8 mouse cellular contexts compared by ENCODE assay signal in genomic region chr12:112843803-112844202, GRCm38 (mm10). TPM values are rescaled to one million over a fixed set of nuclear protein-coding genes. Genes with fewer than 3 reads are reported as not detected.
A peak's percentile ranks its signal among the peaks of the same experiment; 100 is the strongest.
DNase-seq lines count a peak whose midpoint lies in the region; ATAC-seq and TF ChIP-seq lines count a peak whose summit lies in the region.

No protein-coding gene starts in this region.

- no peaks in the 10 kb centered on the region for H3K36me3 ChIP-seq in hindbrain, embryonic 12.5 days

- ATAC-seq in Patski: no peak
- peak; percentile 85 for ATAC-seq in frontal cortex, adult (ENCODE audit: low TSS enrichment)
- peak; percentile 63; the same call in 1 of the 2 replicates for ATAC-seq in hindbrain, embryonic 12.5 days (ENCODE audit: low FRiP score)

- H3K4me3 ChIP-seq in cerebellum, adult 2 months (replicated peaks; ENCODE audit: insufficient read depth, low read depth, low read length): no peak overlapping the region
- H3K4me3 ChIP-seq in hindbrain, embryonic 12.5 days: no peak overlapping the region

- in situ Hi-C loops in Patski (cut with MboI; ENCODE audit: low pct_unique_long_range_greater_than_20kb): loop anchor here (5.0 kb wide), 2 partner anchors 47 to 97 kb away; no protein-coding TSS in a partner anchor

- no peak for DNase-seq in Patski (ENCODE audit: low read depth, low spot score)
- peak; percentile 77 to 85 for DNase-seq in cerebellum, adult 2 months
- peak; percentile 74 to 86 for DNase-seq in layer of hippocampus, postnatal 14 days (ENCODE audit: low spot score in 2 of 2)
- peak; percentile 94 for DNase-seq in lung, postnatal 36 days
- DNase-seq in right cerebral cortex, postnatal 25 days: peak; percentile 68
- DNase-seq in urinary bladder, postnatal 36 days (ENCODE audit: low spot score in 2 of 2): peak; percentile 82 to 89

- POLR2A ChIA-PET in Patski (lab: Charles Lee): no interaction called here

- no peaks in the 10 kb centered on the region for H3K27me3 ChIP-seq in Patski
- H3K27me3 ChIP-seq in cerebellum, adult 2 months (ENCODE audit: control insufficient read depth, insufficient read depth, low read length): no peaks in the 10 kb centered on the region
- no peaks in the 10 kb centered on the region for H3K27me3 ChIP-seq in hindbrain, embryonic 12.5 days

- CTCF ChIA-PET in Patski (lab: Charles Lee): interaction anchor here (0.7 to 2.5 kb wide), 14 partner anchors 9 to 107 kb away, joined by 3 to 18 read pairs (median 5); partner anchors contain the start of gene Cdca4

- H3K4me2 ChIP-seq in hindbrain, embryonic 12.5 days (replicated peaks): no peak overlapping the region

- peak; percentile 96 for TF ChIP-seq CTCF in Patski (IDR thresholded peaks at IDR 0.05)
- TF ChIP-seq CTCF in cerebellum, adult 2 months (IDR thresholded peaks at IDR 0.05; ENCODE audit: borderline replicate concordance, insufficient read depth, low read depth, low read length): peak; percentile 99

- H3K4me1 ChIP-seq in cerebellum, adult 2 months (ENCODE audit: control insufficient read depth, insufficient read depth, low read length): no peaks in the 10 kb centered on the region
- H3K4me1 ChIP-seq in hindbrain, embryonic 12.5 days: no peaks in the 10 kb centered on the region

- no peak overlapping the region for H3K9ac ChIP-seq in hindbrain, embryonic 12.5 days

- no peak for TF ChIP-seq POLR2A in cerebellum, adult 2 months (IDR thresholded peaks at IDR 0.05; ENCODE audit: borderline replicate concordance, insufficient read depth, low read length)

- 20% methylated on average over 3 of the region's 3 CpGs for WGBS in cerebellum, adult 2 months
- 23% methylated on average over 3 of the region's 3 CpGs for WGBS in hindbrain, embryonic 12.5 days

- H3K27ac ChIP-seq in cerebellum, adult 2 months (ENCODE audit: insufficient read depth, low read length): no peak overlapping the region
- no peak overlapping the region for H3K27ac ChIP-seq in hindbrain, embryonic 12.5 days

- no peaks in the 10 kb centered on the region for H3K9me3 ChIP-seq in hindbrain, embryonic 12.5 days (replicated peaks)

RNA-seq across cellular contexts. Expression of gene Cdca4, which starts 14.6 kb away (rescaled TPM):
- 23.5 TPM for polyA plus RNA-seq in Patski (2021)
- polyA plus RNA-seq in cerebellum, adult 2 months (2012; rRNA removed): 9.3 and 9.8 TPM in 2 replicates
- polyA plus RNA-seq in hindbrain, embryonic 12.5 days (2016; fragmentation: Nextera tagmentation; extraction: Ambion mirVana): 101 TPM in 2 replicates
- total RNA-seq in layer of hippocampus, postnatal 14 days (2021): 1 to 10 TPM; 8.1 to 9.2 TPM

RNA-seq across cellular contexts. Expression of gene Gpr132, which starts 24.2 kb away (rescaled TPM):
- polyA plus RNA-seq in Patski (2021): not detected
- 0.05 and 0.08 TPM in 2 replicates for polyA plus RNA-seq in cerebellum, adult 2 months (2012; rRNA removed)
- polyA plus RNA-seq in hindbrain, embryonic 12.5 days (2016; fragmentation: Nextera tagmentation; extraction: Ambion mirVana): not detected in 2 replicates
- not detected for total RNA-seq in layer of hippocampus, postnatal 14 days (2021)

RNA-seq across cellular contexts. Expression of gene Clba1, which starts 35.1 kb away (rescaled TPM):
- polyA plus RNA-seq in Patski (2021): 46.3 TPM
- 6.5 and 7.6 TPM in 2 replicates for polyA plus RNA-seq in cerebellum, adult 2 months (2012; rRNA removed)
- polyA plus RNA-seq in hindbrain, embryonic 12.5 days (2016; fragmentation: Nextera tagmentation; extraction: Ambion mirVana): 16.9 and 19.7 TPM in 2 replicates
- 10 to 100 TPM; 13.2 to 13.7 TPM for total RNA-seq in layer of hippocampus, postnatal 14 days (2021)

RNA-seq across cellular contexts. Expression of gene Ahnak2, which starts 41.3 kb away (rescaled TPM):
- polyA plus RNA-seq in Patski (2021): 44.1 TPM
- 11.0 and 14.7 TPM in 2 replicates for polyA plus RNA-seq in cerebellum, adult 2 months (2012; rRNA removed)
- 0.48 and 0.64 TPM in 2 replicates for polyA plus RNA-seq in hindbrain, embryonic 12.5 days (2016; fragmentation: Nextera tagmentation; extraction: Ambion mirVana)
- 1 to 10 TPM; 4.9 to 7.8 TPM for total RNA-seq in layer of hippocampus, postnatal 14 days (2021)
